In genomic region chr1:100781006-100781405, GRCm38 (mm10) we compare ENCODE assay signal across 8 mouse cellular contexts.
A peak's percentile ranks its signal among the peaks of the same experiment; 100 is the strongest.
DNase-seq lines count a peak whose midpoint lies in the region; ATAC-seq and TF ChIP-seq lines count a peak whose summit lies in the region.
"Not testable (repeated sequence)": the region's sequence is repeated elsewhere in the genome, so short reads cannot be mapped to it uniquely, and the experiment has no call there.

No protein-coding gene starts in this region.

- not testable (repeated sequence) for TF ChIP-seq POLR2A in brain, embryonic 14.5 days (IDR thresholded peaks at IDR 0.05; ENCODE audit: borderline replicate concordance, extremely low read depth, insufficient read depth, insufficient read length, poor library complexity, severe bottlenecking)

- not testable (repeated sequence) for H3K9ac ChIP-seq in forebrain, embryonic 14.5 days (ENCODE audit: low read length); midbrain, postnatal 0 days (replicated peaks; ENCODE audit: low read length, poor library complexity, severe bottlenecking)

- H3K36me3 ChIP-seq in forebrain, embryonic 14.5 days (ENCODE audit: control insufficient read depth, insufficient read depth, low read length); midbrain, postnatal 0 days (ENCODE audit: insufficient read depth, low read length): not testable (repeated sequence)

- WGBS in forebrain, embryonic 14.5 days = 77% methylated on average over 8 of the region's 8 CpGs
- WGBS in midbrain, postnatal 0 days = 87% methylated on average over 8 of the region's 8 CpGs

- not testable (repeated sequence) for H3K4me1 ChIP-seq in forebrain, embryonic 14.5 days (ENCODE audit: control insufficient read depth, insufficient read depth, low read length); midbrain, postnatal 0 days (ENCODE audit: insufficient read depth, low read length)

- not testable (repeated sequence) for H3K27ac ChIP-seq in forebrain, embryonic 14.5 days (ENCODE audit: low read depth, low read length); midbrain, postnatal 0 days (ENCODE audit: low read depth, low read length)

- not testable (repeated sequence) for TF ChIP-seq CTCF in brain, embryonic 14.5 days (IDR thresholded peaks at IDR 0.05; ENCODE audit: borderline replicate concordance, extremely low read depth, insufficient read depth, insufficient read length); midbrain, postnatal 0 days (IDR thresholded peaks at IDR 0.05)

- ATAC-seq in forebrain, embryonic 14.5 days; midbrain, postnatal 0 days (ENCODE audit: low FRiP score): not testable (repeated sequence)

- H3K4me3 ChIP-seq in forebrain, embryonic 14.5 days (ENCODE audit: low read depth, low read length); midbrain, postnatal 0 days (ENCODE audit: low read depth, low read length): not testable (repeated sequence)

- peak; percentile 7 for DNase-seq in brain, embryonic 14.5 days (ENCODE audit: low read depth)
- peak; percentile 2 for DNase-seq in cerebellum, adult 9-10 months
- DNase-seq in cerebellum, postnatal 10 days = peak; percentile 70 to 82
- DNase-seq in cerebellum, postnatal 14 days = peak; percentile 63 to 70
- peak; percentile 2 for DNase-seq in cerebellum, postnatal 36 days
- DNase-seq in forebrain, embryonic 14.5 days (ENCODE audit: low spot score) = peak; percentile 11
- DNase-seq in left cerebral cortex, postnatal 4 days = peak; percentile 57
- DNase-seq in midbrain, postnatal 0 days (ENCODE audit: low spot score) = peak; percentile 21

- not testable (repeated sequence) for H3K9me3 ChIP-seq in forebrain, embryonic 14.5 days (replicated peaks; ENCODE audit: control insufficient read depth, low read length); midbrain, postnatal 0 days (ENCODE audit: low read length)

- not testable (repeated sequence) for H3K27me3 ChIP-seq in forebrain, embryonic 14.5 days (replicated peaks; ENCODE audit: control insufficient read depth, insufficient read depth, low read length); midbrain, postnatal 0 days (ENCODE audit: insufficient read depth, low read length)

- intact Hi-C loops in left cerebral cortex, postnatal 4 days (cut with DNase I) = not testable (repeated sequence)

- H3K4me2 ChIP-seq in forebrain, embryonic 14.5 days (ENCODE audit: low read length); midbrain, postnatal 0 days (ENCODE audit: low read depth, low read length, poor library complexity, severe bottlenecking): not testable (repeated sequence)

Comparison
In these comparisons a context has a peak if more than half of its experiments do, and no peak if none do; other contexts are left out.
1. DNase-seq: peak in every context shown above with its lines; median percentile 76 in cerebellum, postnatal 10 days; 66 in cerebellum, postnatal 14 days; 57 in left cerebral cortex, postnatal 4 days; 21 in midbrain, postnatal 0 days; 11 in forebrain, embryonic 14.5 days; 7 in brain, embryonic 14.5 days; 2 in cerebellum, adult 9-10 months; 2 in cerebellum, postnatal 36 days.